ENCODE assay signal across 9 mouse cellular contexts in genomic region chr7:112128810-112129209, GRCm38 (mm10). TPM values are rescaled to one million over a fixed set of nuclear protein-coding genes. Genes with fewer than 3 reads are reported as not detected.
DNase-seq lines count a peak whose midpoint lies in the region; ATAC-seq and TF ChIP-seq lines count a peak whose summit lies in the region.
"Had no signal": no experiment of that assay in that cellular context is flagged by ENCODE, and none has a peak within 500 bp of the region (broad histone marks: within the 10 kb centered on the region; RNA-seq: fewer than 3 reads in every experiment).

No protein-coding gene starts in this region.

- no peak overlapping the region for H3K9ac ChIP-seq in heart, embryonic 16.5 days (ENCODE audit: low read length)
- H3K9ac ChIP-seq in limb, embryonic 12.5 days (replicated peaks): no peak overlapping the region
- H3K9ac ChIP-seq in neural tube, embryonic 15.5 days (replicated peaks): no peak overlapping the region
- H3K9ac ChIP-seq in forebrain, embryonic 13.5 days: no peak overlapping the region

- 58% methylated on average over 4 of the region's 4 CpGs for WGBS in heart, embryonic 10.5 days
- 53% methylated on average over 4 of the region's 4 CpGs for WGBS in cerebellum, adult 2 months
- WGBS in heart, embryonic 16.5 days: 41% methylated on average over 4 of the region's 4 CpGs
- WGBS in limb, embryonic 12.5 days: 39% methylated on average over 4 of the region's 4 CpGs
- whole genome bisulfite sequencing in neural tube, embryonic 15.5 days: 87% methylated on average over 4 of the region's 4 CpGs
- WGBS in forebrain, embryonic 13.5 days: 72% methylated on average over 4 of the region's 4 CpGs

- H3K9me3 ChIP-seq in heart, embryonic 10.5 days: no peaks in the 10 kb centered on the region
- no peaks in the 10 kb centered on the region for H3K9me3 ChIP-seq in heart, embryonic 16.5 days (replicated peaks; ENCODE audit: control insufficient read depth, low read length)
- no peaks in the 10 kb centered on the region for H3K9me3 ChIP-seq in limb, embryonic 12.5 days
- no peaks in the 10 kb centered on the region for H3K9me3 ChIP-seq in neural tube, embryonic 15.5 days (replicated peaks)
- H3K9me3 ChIP-seq in forebrain, embryonic 13.5 days (replicated peaks): no peaks in the 10 kb centered on the region

- intact Hi-C loops in heart, postnatal 25 days (cut with DNase I): no loop called here

- DNase-seq in heart, embryonic 10.5 days (ENCODE audit: low spot score): no peak
- DNase-seq in heart, postnatal 25 days (ENCODE audit: low spot score): no peak
- DNase-seq in cerebellum, adult 2 months: peak; percentile 55 to 59
- no peak for DNase-seq in right cerebral cortex, postnatal 36 days (ENCODE audit: low spot score in 2 of 2)

- no peak for TF ChIP-seq POLR2A in cerebellum, adult 2 months (IDR thresholded peaks at IDR 0.05; ENCODE audit: borderline replicate concordance, insufficient read depth, low read length)

- peaks cover 65% of the 10 kb centered on the region for H3K4me1 ChIP-seq in heart, embryonic 10.5 days
- H3K4me1 ChIP-seq in cerebellum, adult 2 months (ENCODE audit: control insufficient read depth, insufficient read depth, low read length): peaks cover 42% of the 10 kb centered on the region
- H3K4me1 ChIP-seq in heart, embryonic 16.5 days (ENCODE audit: control insufficient read depth, insufficient read depth, low read length): peaks cover 28% of the 10 kb centered on the region
- peaks cover 21% of the 10 kb centered on the region for H3K4me1 ChIP-seq in limb, embryonic 12.5 days (replicated peaks)
- no peaks in the 10 kb centered on the region for H3K4me1 ChIP-seq in neural tube, embryonic 15.5 days
- peaks cover 11% of the 10 kb centered on the region for H3K4me1 ChIP-seq in forebrain, embryonic 13.5 days

- H3K4me2 ChIP-seq in heart, embryonic 16.5 days (ENCODE audit: low read depth, low read length): no peak overlapping the region
- H3K4me2 ChIP-seq in limb, embryonic 12.5 days: no peak overlapping the region
- no peak overlapping the region for H3K4me2 ChIP-seq in neural tube, embryonic 15.5 days
- H3K4me2 ChIP-seq in forebrain, embryonic 13.5 days: no peak overlapping the region

- peak overlapping the region; percentile 78 for H3K27ac ChIP-seq in heart, embryonic 10.5 days
- H3K27ac ChIP-seq in cerebellum, adult 2 months (ENCODE audit: insufficient read depth, low read length): no peak overlapping the region
- peak overlapping the region; percentile 47; the same call in 1 of the 2 replicates for H3K27ac ChIP-seq in heart, embryonic 16.5 days (ENCODE audit: low read length)
- H3K27ac ChIP-seq in limb, embryonic 12.5 days: peak overlapping the region; percentile 66
- H3K27ac ChIP-seq in neural tube, embryonic 15.5 days (replicated peaks): no peak overlapping the region
- H3K27ac ChIP-seq in forebrain, embryonic 13.5 days: no peak overlapping the region

- no peak overlapping the region for H3K4me3 ChIP-seq in heart, embryonic 10.5 days
- H3K4me3 ChIP-seq in cerebellum, adult 2 months (replicated peaks; ENCODE audit: insufficient read depth, low read depth, low read length): no peak overlapping the region
- H3K4me3 ChIP-seq in heart, embryonic 16.5 days (ENCODE audit: low read length): no peak overlapping the region
- no peak overlapping the region for H3K4me3 ChIP-seq in limb, embryonic 12.5 days (replicated peaks)
- H3K4me3 ChIP-seq in neural tube, embryonic 15.5 days (replicated peaks): no peak overlapping the region
- H3K4me3 ChIP-seq in forebrain, embryonic 13.5 days: no peak overlapping the region

- peaks cover 1% of the 10 kb centered on the region; the same call in 1 of the 2 replicates for H3K36me3 ChIP-seq in heart, embryonic 10.5 days
- H3K36me3 ChIP-seq in heart, embryonic 16.5 days (ENCODE audit: control insufficient read depth, insufficient read depth): no peaks in the 10 kb centered on the region
- H3K36me3 ChIP-seq in limb, embryonic 12.5 days: no peaks in the 10 kb centered on the region
- H3K36me3 ChIP-seq in neural tube, embryonic 15.5 days: no peaks in the 10 kb centered on the region
- H3K36me3 ChIP-seq in forebrain, embryonic 13.5 days (ENCODE audit: poor library complexity, severe bottlenecking): no peaks in the 10 kb centered on the region

- no peak for TF ChIP-seq CTCF in cerebellum, adult 2 months (IDR thresholded peaks at IDR 0.05; ENCODE audit: borderline replicate concordance, insufficient read depth, low read depth, low read length)

- H3K27me3 ChIP-seq in heart, embryonic 10.5 days (ENCODE audit: insufficient read depth, poor library complexity, severe bottlenecking): no peaks in the 10 kb centered on the region
- H3K27me3 ChIP-seq in cerebellum, adult 2 months (ENCODE audit: control insufficient read depth, insufficient read depth, low read length): no peaks in the 10 kb centered on the region
- no peaks in the 10 kb centered on the region for H3K27me3 ChIP-seq in heart, embryonic 16.5 days (ENCODE audit: control insufficient read depth, insufficient read depth, low read length)
- no peaks in the 10 kb centered on the region for H3K27me3 ChIP-seq in limb, embryonic 12.5 days
- H3K27me3 ChIP-seq in neural tube, embryonic 15.5 days (replicated peaks): no peaks in the 10 kb centered on the region
- H3K27me3 ChIP-seq in forebrain, embryonic 13.5 days: no peaks in the 10 kb centered on the region

- peak; percentile 50; the same call in 1 of the 2 replicates for ATAC-seq in heart, embryonic 16.5 days (replicated peaks; ENCODE audit: extremely low read depth, insufficient read depth, low FRiP score)
- peak; percentile 27; the same call in 1 of the 2 replicates for ATAC-seq in limb, embryonic 12.5 days (ENCODE audit: insufficient number of reproducible peaks, insufficient read depth, low FRiP score, low TSS enrichment, low read depth)
- no peak for ATAC-seq in neural tube, embryonic 15.5 days (ENCODE audit: low FRiP score)
- ATAC-seq in forebrain, embryonic 13.5 days: no peak
- ATAC-seq: midbrain, embryonic 16.5 days had no signal

RNA-seq across cellular contexts. Expression of gene Dkk3, which starts 30.0 kb away (rescaled TPM):
- polyA plus RNA-seq in heart, embryonic 10.5 days (2016; fragmentation: Nextera tagmentation; extraction: Ambion mirVana): 59.8 and 101 TPM in 2 replicates
- total RNA-seq in heart, postnatal 25 days (2021): 10 to 100 TPM; 44.8 to 46.7 TPM
- 17.1 and 20.4 TPM in 2 replicates for polyA plus RNA-seq in cerebellum, adult 2 months (2012; rRNA removed)
- polyA plus RNA-seq in heart, embryonic 16.5 days (2015; fragmentation: Nextera tagmentation; extraction: Ambion mirVana): 73.8 and 91.0 TPM in 2 replicates
- polyA plus RNA-seq in limb, embryonic 12.5 days (2016; fragmentation: Nextera tagmentation; extraction: Ambion mirVana): 13.3 and 14.1 TPM in 2 replicates
- polyA plus RNA-seq in neural tube, embryonic 15.5 days (2015; fragmentation: Nextera tagmentation; extraction: Ambion mirVana): 28.9 and 32.9 TPM in 2 replicates
- polyA plus RNA-seq in forebrain, embryonic 13.5 days (2015; fragmentation: Nextera tagmentation; extraction: Ambion mirVana): 16.0 and 27.5 TPM in 2 replicates

Comparison
In these comparisons a context has a peak if more than half of its experiments do, and no peak if none do; other contexts are left out.
1. DNase-seq: peak in cerebellum, adult 2 months (2 of 2); none in heart, embryonic 10.5 days (single experiment), heart, postnatal 25 days (single experiment) and right cerebral cortex, postnatal 36 days (0 of 2).
2. H3K27ac ChIP-seq: peak in heart, embryonic 10.5 days (single experiment), heart, embryonic 16.5 days (single experiment) and limb, embryonic 12.5 days (single experiment); none in cerebellum, adult 2 months (single experiment), neural tube, embryonic 15.5 days (single experiment) and forebrain, embryonic 13.5 days (single experiment).
3. ATAC-seq: peak in heart, embryonic 16.5 days (single experiment) and limb, embryonic 12.5 days (single experiment); none in neural tube, embryonic 15.5 days (single experiment) and forebrain, embryonic 13.5 days (single experiment).